Mouse (Mus musculus) frontal cortex, adult 2 months (tissue): Measurements from ENCODE around the gene Plekhm3. TPM values are rescaled to one million over a fixed set of nuclear protein-coding genes. Genes with fewer than 3 reads are reported as not detected.

ENCODE experiments used
- DNase-seq, 2 experiments: peaks; one replicate each; pipeline ENCODE4 v3.0.0; 2022; ENCODE audit warnings: low spot score in 1 of 2; ENCODE audit errors: extremely low spot score in 1 of 2
- polyA plus RNA-seq: library from polyadenylated mRNA; depleted of rRNA; stranded (reverse); fragments of >200 nt; gene quantifications from 2 replicates; pipeline ENCODE4 v1.2.3, GENCODE M21; 2012

Gene Plekhm3
- polyA plus RNA-seq, 1 experiment: 15.1 TPM

GRCm38 (mm10) chr1:64836584-64836983 is 120.0 kb downstream of the Plekhm3 start:
- no peak for DNase-seq

- no peak for DNase-seq
Observed at GRCm38 (mm10) chr1:64836114-64836513, 120.5 kb downstream of the Plekhm3 start.

GRCm38 (mm10) chr1:64831552-64831951 is 125.1 kb downstream of the Plekhm3 start:
- no peak for DNase-seq

- no peak for DNase-seq
Observed at GRCm38 (mm10) chr1:64827434-64827833, 129.2 kb downstream of the Plekhm3 start.

GRCm38 (mm10) chr1:64826348-64827103 is 130.1 kb downstream of the Plekhm3 start:
- no peak for DNase-seq

- DNase-seq: no peak
Observed at GRCm38 (mm10) chr1:64823564-64823963, 133.1 kb downstream of the Plekhm3 start.

GRCm38 (mm10) chr1:64817709-64818108 is 138.9 kb downstream of the Plekhm3 start:
- no peak for DNase-seq

- no peak for DNase-seq
Observed at GRCm38 (mm10) chr1:64813182-64813581, 143.4 kb downstream of the Plekhm3 start.

- DNase-seq: no peak
Observed at GRCm38 (mm10) chr1:64811956-64812355, 144.7 kb downstream of the Plekhm3 start.

- no peak for DNase-seq
Observed at GRCm38 (mm10) chr1:64809085-64809484, 147.5 kb downstream of the Plekhm3 start.

- no peak for DNase-seq
Observed at GRCm38 (mm10) chr1:64807766-64808165, 148.9 kb downstream of the Plekhm3 start.

- no peak for DNase-seq
Observed at GRCm38 (mm10) chr1:64805217-64805616, 151.4 kb downstream of the Plekhm3 start.

- DNase-seq: no peak
Observed at GRCm38 (mm10) chr1:64802631-64803030, 154.0 kb downstream of the Plekhm3 start.

- no peak for DNase-seq
Observed at GRCm38 (mm10) chr1:64797621-64798020, 159.0 kb downstream of the Plekhm3 start.

GRCm38 (mm10) chr1:64796867-64797582 is 159.6 kb downstream of the Plekhm3 start:
- no peak for DNase-seq

GRCm38 (mm10) chr1:64795284-64796040 is 161.2 kb downstream of the Plekhm3 start:
- DNase-seq: no peak

GRCm38 (mm10) chr1:64794096-64794495 is 162.5 kb downstream of the Plekhm3 start:
- no peak for DNase-seq

GRCm38 (mm10) chr1:64793234-64793530 is 163.4 kb downstream of the Plekhm3 start:
- no peak for DNase-seq

- DNase-seq: no peak
Observed at GRCm38 (mm10) chr1:64792521-64793233, 163.9 kb downstream of the Plekhm3 start.

- DNase-seq: peak; percentile 81 to 85
Observed at GRCm38 (mm10) chr1:64791826-64792225, 164.8 kb downstream of the Plekhm3 start.
